Mouse (Mus musculus): Measurements from ENCODE around the gene Dhdds. TPM values are rescaled to one million over a fixed set of nuclear protein-coding genes. Genes with fewer than 3 reads are reported as not detected.

The Dhdds gene
- polyA plus RNA-seq (2012; rRNA removed), result 48.2 and 49.5 TPM in 2 replicates

DNA sequence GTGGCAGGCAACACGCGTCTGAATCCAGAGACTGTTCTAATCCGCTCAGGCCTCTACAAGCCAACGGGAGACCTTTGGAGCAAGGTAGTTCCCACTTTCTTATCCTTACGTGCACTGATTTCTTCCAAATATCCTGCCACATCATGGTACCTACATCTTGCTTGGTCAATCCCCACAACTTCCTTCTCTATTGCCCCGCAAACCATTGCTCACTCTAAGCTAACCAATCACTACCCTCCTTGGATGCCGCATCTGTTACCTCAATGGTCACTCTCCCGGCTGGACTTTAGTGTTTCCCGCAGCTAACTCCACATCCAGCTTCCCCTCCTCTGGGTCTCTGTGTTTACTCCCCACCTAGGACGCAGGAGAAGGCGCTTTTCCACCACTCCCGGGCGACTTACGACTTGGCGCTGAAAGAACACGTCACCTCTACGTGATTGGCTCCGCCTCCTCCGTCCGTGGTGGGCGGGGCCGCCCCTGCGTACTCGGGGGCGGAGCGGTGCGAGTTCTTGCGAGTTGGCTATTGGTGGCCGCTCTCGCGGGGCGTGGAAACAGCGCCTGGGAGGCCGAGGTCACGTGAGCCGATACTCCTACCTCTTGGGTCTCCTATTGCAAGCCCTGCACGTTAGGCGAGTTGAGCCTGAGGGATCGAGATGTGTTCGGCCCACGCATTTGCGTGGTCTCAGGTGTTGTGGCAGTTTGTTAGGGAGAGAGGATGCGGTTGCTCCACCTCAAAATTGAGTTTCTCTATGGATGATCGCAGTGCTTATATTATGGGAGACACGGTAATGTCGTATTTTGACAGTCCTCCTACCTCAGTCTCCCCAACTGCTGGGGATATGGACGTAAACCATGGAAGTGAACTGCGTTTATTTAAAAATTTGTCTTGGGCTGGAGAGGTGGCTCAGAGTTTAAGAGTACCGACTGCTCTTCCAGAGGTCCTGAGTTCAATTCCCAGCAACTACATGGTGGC is at the start of gene Dhdds:
TSS of gene Dhdds (minus strand) at position 453 of the 973 bp plus-strand sequence.

GRCm38 (mm10) chr4:134018779-134019145 is 18.0 kb upstream of the Dhdds start, which contains the start of gene Lin28a:
Lin28a (minus strand) TSS chr4:134018841.

GRCm38 (mm10) chr4:133968150-133968921 is 32.4 kb downstream of the Dhdds start, which contains the start of gene Hmgn2:
Hmgn2 (minus strand) TSS chr4:133968650.

Other genes with a start within 250 kb of the Dhdds start
- 89.4 and 90.0 TPM in 2 replicates for gene Arid1a, start 244.1 kb downstream of the Dhdds start, polyA plus RNA-seq (2012; rRNA removed)
- gene Rps6ka1, start 113.1 kb downstream of the Dhdds start, polyA plus RNA-seq (2012; rRNA removed), result 14.3 and 18.3 TPM in 2 replicates
- gene Hmgn2, start 32.3 kb downstream of the Dhdds start, polyA plus RNA-seq (2012; rRNA removed), result 735 and 855 TPM in 2 replicates
- 0.32 and 0.36 TPM in 2 replicates for gene Lin28a, start 17.9 kb upstream of the Dhdds start, polyA plus RNA-seq (2012; rRNA removed)
- 0.04 TPM in 1 of 2 replicates, not detected in the other for gene Zfp683, start 52.9 kb upstream of the Dhdds start, polyA plus RNA-seq (2012; rRNA removed)
- 1.2 and 2.1 TPM in 2 replicates for gene Crybg2, start 59.9 kb upstream of the Dhdds start, polyA plus RNA-seq (2012; rRNA removed)
- 7.7 and 8.2 TPM in 2 replicates for gene Cd52, start 94.2 kb upstream of the Dhdds start, polyA plus RNA-seq (2012; rRNA removed)
- gene Ubxn11, start 101.7 kb upstream of the Dhdds start, polyA plus RNA-seq (2012; rRNA removed), result 23.9 and 27.0 TPM in 2 replicates
- 205 and 259 TPM in 2 replicates for gene Sh3bgrl3, start 127.9 kb upstream of the Dhdds start, polyA plus RNA-seq (2012; rRNA removed)
- 28.7 and 29.6 TPM in 2 replicates for gene Cep85, start 186.2 kb upstream of the Dhdds start, polyA plus RNA-seq (2012; rRNA removed)
- not detected in 2 replicates for gene Gm7534, start 202.1 kb upstream of the Dhdds start, polyA plus RNA-seq (2012; rRNA removed)
- 0.16 and 0.18 TPM in 2 replicates for gene Catsper4, start 226.5 kb upstream of the Dhdds start, polyA plus RNA-seq (2012; rRNA removed)
- gene Cnksr1, start 237.5 kb upstream of the Dhdds start, polyA plus RNA-seq (2012; rRNA removed), result 0.26 and 0.80 TPM in 2 replicates
- 0.04 TPM in 1 of 2 replicates, not detected in the other for gene E130218I03Rik, start 242.7 kb upstream of the Dhdds start, polyA plus RNA-seq (2012; rRNA removed)
- 13.7 and 14.4 TPM in 2 replicates for gene Zfp593, start 244.7 kb upstream of the Dhdds start, polyA plus RNA-seq (2012; rRNA removed)
- 0.16 TPM in 1 of 2 replicates, not detected in the other for gene Gm30191, start 246.0 kb upstream of the Dhdds start, polyA plus RNA-seq (2012; rRNA removed)